Mouse (Mus musculus): ENCODE results near the gene Tmem260. TPM values are rescaled to one million over a fixed set of nuclear protein-coding genes. Genes with fewer than 3 reads are reported as not detected.

The Tmem260 gene
- polyA plus RNA-seq, 1 experiment from 2014 or later, result 25.9 TPM

GRCm38 (mm10) chr14:48523361-48523760, 77.4 kb downstream of the Tmem260 start:
- Histone ChIP-seq H3K9ac (no peak overlapping the region), H3K27me3 (ENCODE audit: insufficient read depth, low read length) (no peaks in the 10 kb centered on the region), H3K4me3 (ENCODE audit: low read depth, low read length) (no peak overlapping the region), H3K36me3 (ENCODE audit: insufficient read depth) (no peaks in the 10 kb centered on the region), H3K27ac (ENCODE audit: low read depth) (no peak overlapping the region), H3K4me2 (no peak overlapping the region), H3K4me1 (ENCODE audit: insufficient read depth) (no peaks in the 10 kb centered on the region), H3K9me3 (ENCODE audit: low read depth, low read length) (no peaks in the 10 kb centered on the region)
- WGBS, result 39% methylated on average over 1 of the region's 1 CpGs
- TF ChIP-seq CTCF (IDR thresholded peaks at IDR 0.05; ENCODE audit: low read depth), result no peak
- ATAC-seq (ENCODE audit: insufficient read depth) (no peak), DNase-seq (no peak)

DNA sequence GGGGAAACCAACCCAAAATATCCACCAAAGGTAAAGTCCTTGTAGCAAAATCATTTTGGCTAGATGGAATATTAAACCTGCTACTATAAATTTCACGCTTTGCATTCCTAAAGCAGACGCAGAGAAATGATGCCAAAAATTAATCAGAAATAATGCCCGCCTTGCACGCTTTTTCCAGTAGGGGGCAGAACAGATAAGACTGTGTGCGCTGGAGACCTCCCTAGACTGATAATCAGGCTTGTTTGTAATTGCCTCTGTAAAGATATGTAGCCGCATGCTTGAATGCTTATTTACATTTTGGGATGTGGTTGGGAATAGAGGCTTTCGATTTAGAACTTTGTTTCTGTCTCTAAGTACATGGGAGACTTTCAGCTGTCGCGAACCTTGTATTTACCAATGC, 78.2 kb downstream of the Tmem260 start:
- no peaks in the 10 kb centered on the region for H3K27me3 ChIP-seq (ENCODE audit: insufficient read depth, low read length)
- WGBS, result 35% methylated on average over 9 of the region's 9 CpGs
- no peak overlapping the region for H3K4me2 ChIP-seq
- no peaks in the 10 kb centered on the region for H3K9me3 ChIP-seq (ENCODE audit: low read depth, low read length)
- H3K9ac ChIP-seq, result no peak overlapping the region
- DNase-seq (peak; percentile 82), ATAC-seq (ENCODE audit: insufficient read depth) (no peak)
- H3K4me3 ChIP-seq (ENCODE audit: low read depth, low read length), result no peak overlapping the region
- TF ChIP-seq CTCF (IDR thresholded peaks at IDR 0.05; ENCODE audit: low read depth), result peak; percentile 78
- no peaks in the 10 kb centered on the region for H3K4me1 ChIP-seq (ENCODE audit: insufficient read depth)
- H3K36me3 ChIP-seq (ENCODE audit: insufficient read depth), result no peaks in the 10 kb centered on the region
- no peak overlapping the region for H3K27ac ChIP-seq (ENCODE audit: low read depth)

- H3K4me3 ChIP-seq (ENCODE audit: low read depth, low read length), result no peak overlapping the region
- H3K27ac ChIP-seq (ENCODE audit: low read depth), result no peak overlapping the region
- no peak overlapping the region for H3K9ac ChIP-seq
- 36% methylated on average over 6 of the region's 6 CpGs for WGBS
- no peak for TF ChIP-seq CTCF (IDR thresholded peaks at IDR 0.05; ENCODE audit: low read depth)
- H3K4me1 ChIP-seq (ENCODE audit: insufficient read depth), result no peaks in the 10 kb centered on the region
- DNase-seq (no peak), ATAC-seq (ENCODE audit: insufficient read depth) (no peak)
- no peaks in the 10 kb centered on the region for H3K9me3 ChIP-seq (ENCODE audit: low read depth, low read length)
- no peaks in the 10 kb centered on the region for H3K27me3 ChIP-seq (ENCODE audit: insufficient read depth, low read length)
- no peak overlapping the region for H3K4me2 ChIP-seq
- H3K36me3 ChIP-seq (ENCODE audit: insufficient read depth), result no peaks in the 10 kb centered on the region
Measured at GRCm38 (mm10) chr14:48525055-48525454, 79.1 kb downstream of the Tmem260 start.

DNA sequence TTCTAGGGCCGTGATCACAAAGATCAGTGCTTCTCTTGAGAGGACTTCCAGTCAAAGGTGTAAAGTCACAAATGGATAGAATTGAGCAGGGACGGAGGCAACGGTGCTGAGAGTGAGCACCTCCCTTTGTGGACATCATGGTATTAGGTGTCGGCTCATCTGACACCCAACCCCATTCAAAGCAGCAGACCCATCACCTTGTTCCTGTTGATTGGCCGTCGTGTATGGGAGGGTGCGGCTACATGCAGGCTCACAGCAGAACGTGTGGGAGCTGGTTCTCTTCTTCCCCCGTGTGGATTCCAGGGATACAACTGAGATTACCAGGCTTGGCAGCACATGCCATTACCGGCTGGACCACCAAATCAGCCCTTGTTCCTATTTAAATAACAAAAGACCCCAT, 84.7 kb downstream of the Tmem260 start:
- DNase-seq (no peak), ATAC-seq (ENCODE audit: insufficient read depth) (no peak)
- Histone ChIP-seq H3K9me3 (ENCODE audit: low read depth, low read length) (no peaks in the 10 kb centered on the region), H3K4me2 (no peak overlapping the region), H3K4me3 (ENCODE audit: low read depth, low read length) (no peak overlapping the region), H3K36me3 (ENCODE audit: insufficient read depth) (no peaks in the 10 kb centered on the region), H3K4me1 (ENCODE audit: insufficient read depth) (no peaks in the 10 kb centered on the region), H3K27ac (ENCODE audit: low read depth) (no peak overlapping the region), H3K27me3 (ENCODE audit: insufficient read depth, low read length) (no peaks in the 10 kb centered on the region), H3K9ac (no peak overlapping the region)
- TF ChIP-seq CTCF (IDR thresholded peaks at IDR 0.05; ENCODE audit: low read depth), result no peak
- 58% methylated on average over 10 of the region's 10 CpGs for WGBS

- no peaks in the 10 kb centered on the region for H3K4me1 ChIP-seq (ENCODE audit: insufficient read depth)
- no peak overlapping the region for H3K4me2 ChIP-seq
- H3K27me3 ChIP-seq (ENCODE audit: insufficient read depth, low read length), result no peaks in the 10 kb centered on the region
- no peak overlapping the region for H3K9ac ChIP-seq
- ATAC-seq (ENCODE audit: insufficient read depth) (no peak), DNase-seq (no peak)
- no peak overlapping the region; the same call in 1 of the 2 replicates for H3K4me3 ChIP-seq (ENCODE audit: low read depth, low read length)
- WGBS, result 63% methylated on average over 14 of the region's 14 CpGs
- H3K36me3 ChIP-seq (ENCODE audit: insufficient read depth), result no peaks in the 10 kb centered on the region
- TF ChIP-seq CTCF (IDR thresholded peaks at IDR 0.05; ENCODE audit: low read depth), result no peak
- no peaks in the 10 kb centered on the region for H3K9me3 ChIP-seq (ENCODE audit: low read depth, low read length)
- no peak overlapping the region for H3K27ac ChIP-seq (ENCODE audit: low read depth)
Measured at GRCm38 (mm10) chr14:48537795-48538766, 92.2 kb downstream of the Tmem260 start.

DNA sequence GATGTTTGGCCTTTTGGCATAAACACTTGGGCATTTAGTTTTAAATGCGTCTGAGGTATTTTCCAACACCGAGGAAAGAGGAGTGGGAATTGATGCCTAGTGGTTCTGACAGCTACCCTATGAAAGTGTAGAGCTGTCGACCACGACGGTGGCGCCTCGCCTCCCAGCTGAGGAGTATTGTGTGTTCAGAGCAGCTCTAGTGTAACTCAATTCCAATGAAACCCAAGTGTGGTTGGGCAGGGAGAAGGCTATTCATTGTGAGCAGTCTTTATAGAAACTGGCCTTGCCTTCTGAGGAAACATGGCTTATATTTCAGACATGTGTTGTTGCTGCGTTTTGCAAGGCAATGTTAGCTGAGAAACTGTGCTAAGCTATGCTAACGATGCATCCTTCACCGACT, 99.2 kb downstream of the Tmem260 start:
- no peaks in the 10 kb centered on the region for H3K4me1 ChIP-seq (ENCODE audit: insufficient read depth)
- no peaks in the 10 kb centered on the region for H3K27me3 ChIP-seq (ENCODE audit: insufficient read depth, low read length)
- H3K36me3 ChIP-seq (ENCODE audit: insufficient read depth), result no peaks in the 10 kb centered on the region
- WGBS, result 63% methylated on average over 10 of the region's 10 CpGs
- no peak overlapping the region for H3K27ac ChIP-seq (ENCODE audit: low read depth)
- no peak overlapping the region for H3K4me2 ChIP-seq
- H3K9ac ChIP-seq, result no peak overlapping the region
- H3K4me3 ChIP-seq (ENCODE audit: low read depth, low read length), result no peak overlapping the region
- DNase-seq (no peak), ATAC-seq (ENCODE audit: insufficient read depth) (no peak)
- no peak for TF ChIP-seq CTCF (IDR thresholded peaks at IDR 0.05; ENCODE audit: low read depth)
- H3K9me3 ChIP-seq (ENCODE audit: low read depth, low read length), result no peaks in the 10 kb centered on the region

GRCm38 (mm10) chr14:48546009-48546408, 100.1 kb downstream of the Tmem260 start:
- H3K4me3 ChIP-seq (ENCODE audit: low read depth, low read length), result no peak overlapping the region
- 87% methylated on average over 3 of the region's 3 CpGs for WGBS
- no peaks in the 10 kb centered on the region for H3K9me3 ChIP-seq (ENCODE audit: low read depth, low read length)
- H3K36me3 ChIP-seq (ENCODE audit: insufficient read depth), result no peaks in the 10 kb centered on the region
- no peak overlapping the region for H3K4me2 ChIP-seq
- no peak for TF ChIP-seq CTCF (IDR thresholded peaks at IDR 0.05; ENCODE audit: low read depth)
- no peaks in the 10 kb centered on the region for H3K27me3 ChIP-seq (ENCODE audit: insufficient read depth, low read length)
- DNase-seq (no peak), ATAC-seq (ENCODE audit: insufficient read depth) (no peak)
- H3K4me1 ChIP-seq (ENCODE audit: insufficient read depth), result no peaks in the 10 kb centered on the region
- H3K27ac ChIP-seq (ENCODE audit: low read depth), result no peak overlapping the region
- no peak overlapping the region for H3K9ac ChIP-seq

Data from lung, embryonic 14.5 days (tissue).